Mouse (Mus musculus): ENCODE measurements around the gene Klhl26.
A peak's percentile ranks its signal among the peaks of the same experiment; 100 is the strongest.
"Not testable (repeated sequence)": the region's sequence is repeated elsewhere in the genome, so short reads cannot be mapped to it uniquely, and the experiment has no call there.

Klhl26 gene

DNA sequence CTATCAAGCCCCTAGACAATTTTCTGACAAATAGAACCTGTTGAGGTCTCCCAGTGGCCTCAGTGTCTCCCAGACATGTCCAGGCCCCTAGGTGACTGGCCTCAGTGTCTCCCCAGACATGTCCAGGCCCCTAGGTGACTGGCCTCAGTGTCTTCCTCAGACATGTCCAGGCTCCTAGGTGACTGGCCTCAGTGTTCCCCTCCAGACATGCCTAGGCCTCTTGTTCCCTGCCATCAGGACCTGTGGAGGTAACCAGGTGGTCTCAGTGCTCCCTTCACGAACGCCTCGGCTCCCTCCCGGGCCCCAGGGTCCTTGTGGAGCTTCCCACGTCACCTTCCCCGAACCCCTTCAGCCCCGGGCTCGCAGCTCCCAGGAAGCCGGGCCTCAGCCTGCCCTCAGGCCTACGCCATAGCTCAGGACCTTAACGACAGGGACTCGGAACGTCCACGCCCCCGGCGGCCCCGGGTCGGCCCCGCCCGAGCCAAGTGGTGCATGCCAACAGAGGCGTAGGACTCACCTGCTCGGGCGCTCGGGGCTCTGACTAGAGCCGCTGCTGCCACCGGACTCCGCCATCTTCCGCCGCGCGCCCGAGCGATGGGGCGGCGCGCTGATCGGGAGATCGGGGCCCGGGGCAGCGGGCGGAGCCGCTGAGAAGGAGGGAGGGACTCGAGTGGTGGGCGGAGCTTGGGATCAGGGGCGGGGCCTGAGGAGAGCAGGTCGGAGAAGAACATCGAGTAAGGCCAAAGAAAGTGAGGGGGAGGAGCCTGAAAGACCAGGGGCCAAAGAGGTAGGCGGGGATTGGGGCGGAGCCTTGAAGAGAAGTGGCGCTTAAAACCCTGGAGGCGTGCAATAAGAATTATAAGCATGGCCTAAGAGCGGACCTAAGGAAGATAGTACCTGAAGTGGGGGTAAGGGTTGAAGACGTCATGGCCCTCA, at the start of gene Klhl26:
Gene Klhl26, minus strand, starts transcription at position 636 of the 936 bp plus-strand sequence.
- DNase-seq (ENCODE audit: extremely low read depth, low read depth), result peak; percentile 94

DNA sequence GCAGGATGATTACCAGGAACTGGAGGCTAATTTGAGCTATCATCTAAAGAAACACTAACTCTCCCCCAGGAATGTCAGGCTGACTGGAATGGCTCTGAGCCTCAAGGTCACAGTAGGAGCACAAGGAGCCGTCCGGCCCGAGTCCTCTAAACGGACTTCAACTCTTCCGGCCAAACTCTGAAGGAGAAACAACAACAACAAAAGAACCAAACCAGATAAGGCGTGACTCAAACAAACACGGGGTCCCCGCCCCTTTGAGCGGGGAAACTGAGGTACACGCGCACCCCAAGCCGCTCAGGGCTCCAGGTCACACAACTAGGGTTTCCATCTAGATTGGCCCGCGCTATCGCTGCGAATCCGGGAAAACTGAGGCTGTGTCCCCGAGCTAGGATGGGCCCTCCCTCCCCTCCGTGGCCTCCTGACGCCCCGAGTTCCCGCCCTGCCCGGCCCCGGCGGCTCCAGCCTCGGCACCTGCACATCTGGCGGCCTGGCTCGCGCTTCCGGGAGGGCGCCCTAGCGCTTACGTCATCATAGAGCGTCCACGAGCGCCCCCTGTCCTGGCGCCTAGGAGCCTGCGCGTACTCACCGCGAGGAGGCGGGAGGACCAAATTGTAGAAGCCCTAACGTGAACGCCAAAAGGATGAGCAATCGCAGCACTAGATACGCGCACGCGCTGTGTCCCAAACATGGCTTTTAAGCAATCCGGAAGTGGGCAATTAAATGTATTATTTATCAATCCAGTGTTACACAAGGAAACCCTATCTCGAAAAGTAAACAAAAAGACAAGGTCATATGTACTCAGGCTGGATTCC, 46.0 kb upstream of the Klhl26 start:
- peak; percentile 95 for DNase-seq (ENCODE audit: extremely low read depth, low read depth)

DNA sequence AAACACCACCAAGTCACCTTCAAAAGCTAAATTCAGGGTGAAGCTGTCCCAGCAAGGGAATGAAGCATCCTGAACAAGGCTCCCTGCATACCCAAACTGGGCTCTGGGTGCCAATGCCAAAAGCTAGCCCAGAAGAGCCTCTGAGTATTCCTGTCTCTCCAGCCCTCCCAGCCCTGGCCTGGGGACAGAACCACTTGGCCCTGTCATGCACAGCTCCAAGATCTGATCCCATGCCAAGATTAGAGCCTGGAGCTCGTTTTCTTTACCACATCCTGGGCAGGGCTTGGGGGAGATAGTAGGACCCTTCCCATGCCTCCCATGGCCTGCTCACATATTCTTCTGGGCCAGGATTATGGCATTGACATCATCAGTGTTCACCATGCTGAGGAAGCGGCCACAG, 42.8 kb upstream of the Klhl26 start:
- no peak for DNase-seq (ENCODE audit: extremely low read depth, low read depth)

DNA sequence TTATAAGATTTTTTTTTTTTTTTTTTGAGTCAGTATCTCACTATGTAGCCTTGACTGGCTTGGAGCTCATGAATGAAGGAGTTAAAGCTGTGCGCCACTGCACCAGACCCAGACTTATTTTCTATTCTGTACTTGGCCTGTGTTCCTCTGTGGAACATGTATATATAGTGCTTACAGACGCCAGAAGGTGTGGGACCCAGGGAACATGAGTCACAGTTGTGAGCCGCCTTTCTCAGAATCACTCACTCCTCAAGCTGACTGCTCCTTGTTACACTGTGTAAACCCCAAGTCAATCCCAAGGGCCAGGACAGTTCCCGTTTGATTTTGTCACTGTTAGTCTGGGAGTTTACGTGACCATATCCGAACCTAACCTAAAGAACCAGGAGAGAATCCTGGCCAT, 42.3 kb upstream of the Klhl26 start:
- DNase-seq (ENCODE audit: extremely low read depth, low read depth), result no peak

GRCm38 (mm10) chr8:70517940-70518643, 41.3 kb upstream of the Klhl26 start:
- DNase-seq (ENCODE audit: extremely low read depth, low read depth), result no peak

DNA sequence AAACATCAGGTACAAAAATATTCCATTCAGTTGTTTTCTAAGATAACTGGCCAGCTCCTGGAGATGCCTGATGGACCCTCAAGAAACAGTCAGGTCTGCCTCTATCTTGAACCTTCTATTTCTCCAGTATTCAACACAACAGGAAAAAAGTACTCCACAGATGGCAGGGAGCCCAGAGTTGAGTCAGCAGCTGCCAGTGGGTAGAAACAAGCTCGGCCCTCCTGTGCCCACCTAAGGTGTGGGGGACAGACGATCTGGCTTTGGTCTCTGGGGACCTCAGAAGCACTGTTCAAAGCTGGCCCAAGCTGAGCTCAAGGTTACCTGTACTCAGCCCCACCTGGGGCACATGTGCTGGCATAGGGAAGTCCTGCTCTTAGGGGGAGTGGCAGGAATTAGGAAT, 36.7 kb upstream of the Klhl26 start:
- no peak for DNase-seq (ENCODE audit: extremely low read depth, low read depth)

GRCm38 (mm10) chr8:70512253-70512903, 35.6 kb upstream of the Klhl26 start:
- peak; percentile 84 for DNase-seq (ENCODE audit: extremely low read depth, low read depth)

GRCm38 (mm10) chr8:70511770-70512169, 35.0 kb upstream of the Klhl26 start:
- no peak for DNase-seq (ENCODE audit: extremely low read depth, low read depth)

- not testable (repeated sequence) for DNase-seq (ENCODE audit: extremely low read depth, low read depth)
Observed at GRCm38 (mm10) chr8:70511174-70511573, 34.4 kb upstream of the Klhl26 start.

DNA sequence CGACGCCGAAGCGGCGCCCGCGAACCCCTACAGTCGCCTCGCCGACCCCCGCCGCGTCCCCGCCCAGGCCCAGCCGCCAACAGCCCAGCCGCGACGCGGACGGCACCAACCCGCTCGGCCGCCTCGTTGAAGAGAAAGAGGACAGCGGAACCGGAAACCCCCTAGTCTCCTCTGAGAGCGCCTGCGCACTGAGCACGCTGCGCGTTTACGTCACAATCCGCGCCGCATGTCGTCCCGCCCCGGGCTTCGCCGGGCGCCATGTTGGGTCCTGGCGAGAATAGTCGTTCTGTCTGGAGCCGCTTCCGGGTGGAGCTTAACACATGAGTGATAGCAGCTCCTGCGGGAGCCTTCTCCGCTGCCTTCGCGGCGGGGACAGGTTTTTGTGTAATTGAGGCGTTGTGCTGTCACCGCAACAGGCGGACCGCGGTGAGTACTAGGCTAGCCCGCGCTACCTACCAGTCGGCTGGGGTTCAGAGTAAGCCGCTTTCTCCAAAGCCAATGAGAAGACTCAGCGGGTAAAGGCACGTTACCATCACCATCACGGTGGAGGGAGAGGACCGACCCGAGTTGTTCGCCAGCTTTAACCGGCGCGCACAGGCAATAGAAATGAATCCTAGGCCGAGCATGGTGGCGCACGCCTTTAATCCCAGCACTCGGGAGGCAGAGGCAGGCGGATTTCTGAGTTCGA, 33.6 kb upstream of the Klhl26 start, which contains the start of gene Uba52:
Gene Uba52, minus strand, starts transcription at position 574 of the 688 bp plus-strand sequence.
- DNase-seq (ENCODE audit: extremely low read depth, low read depth), result peak; percentile 85

DNA sequence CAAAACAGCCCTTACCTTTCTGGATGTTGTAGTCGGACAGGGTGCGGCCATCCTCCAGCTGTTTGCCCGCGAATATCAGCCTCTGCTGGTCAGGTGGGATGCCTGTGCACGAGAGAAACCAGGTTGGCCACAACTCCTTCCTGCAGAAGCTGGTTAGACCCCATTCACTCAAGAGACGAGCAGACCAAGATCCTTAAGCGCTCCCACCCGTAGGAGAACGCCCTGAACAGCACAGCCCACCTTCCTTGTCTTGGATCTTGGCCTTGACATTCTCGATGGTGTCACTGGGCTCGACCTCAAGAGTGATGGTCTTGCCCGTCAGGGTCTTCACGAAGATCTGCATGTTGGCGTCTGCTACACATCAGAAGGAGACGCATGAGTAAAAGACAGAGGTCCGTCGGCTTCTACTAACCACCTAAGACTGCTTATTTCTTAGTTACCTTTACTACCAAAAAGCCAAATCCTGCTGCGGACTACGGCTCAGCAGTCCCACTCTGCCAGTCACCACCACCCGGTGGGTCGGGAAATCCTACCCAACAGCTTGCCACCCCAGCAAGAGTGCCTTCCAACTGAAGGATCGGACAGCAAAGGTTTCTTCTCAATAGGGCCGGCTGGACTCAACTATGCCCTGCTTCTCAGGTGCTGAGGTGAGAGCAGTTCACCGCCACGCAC, 32.6 kb upstream of the Klhl26 start:
- no peak for DNase-seq (ENCODE audit: extremely low read depth, low read depth)

DNA sequence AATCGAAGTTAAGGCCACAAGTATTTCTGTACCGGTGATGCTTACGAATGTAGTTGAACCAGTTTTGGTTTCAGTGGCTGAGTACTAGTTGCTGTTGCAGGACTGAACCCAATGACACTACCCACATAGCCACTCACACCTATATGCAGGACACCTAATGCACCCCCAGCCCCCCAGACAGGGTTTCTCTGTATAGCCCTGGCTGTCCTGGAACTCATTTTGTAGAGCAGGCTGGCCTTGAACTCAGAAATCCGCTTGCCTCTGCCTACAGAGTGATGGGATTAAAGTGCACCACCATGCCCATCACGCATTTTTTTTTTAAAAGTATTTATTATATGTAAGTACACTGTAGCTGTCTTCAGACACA, 30.2 kb upstream of the Klhl26 start:
- no peak for DNase-seq (ENCODE audit: extremely low read depth, low read depth)

GRCm38 (mm10) chr8:70506328-70507026, 29.7 kb upstream of the Klhl26 start, which contains the start of gene Rex1bd:
TSS of gene Rex1bd (minus strand) at chr8:70506752.
- DNase-seq (ENCODE audit: extremely low read depth, low read depth), result peak; percentile 88

GRCm38 (mm10) chr8:70505698-70506327, 29.0 kb upstream of the Klhl26 start:
- no peak for DNase-seq (ENCODE audit: extremely low read depth, low read depth)

DNA sequence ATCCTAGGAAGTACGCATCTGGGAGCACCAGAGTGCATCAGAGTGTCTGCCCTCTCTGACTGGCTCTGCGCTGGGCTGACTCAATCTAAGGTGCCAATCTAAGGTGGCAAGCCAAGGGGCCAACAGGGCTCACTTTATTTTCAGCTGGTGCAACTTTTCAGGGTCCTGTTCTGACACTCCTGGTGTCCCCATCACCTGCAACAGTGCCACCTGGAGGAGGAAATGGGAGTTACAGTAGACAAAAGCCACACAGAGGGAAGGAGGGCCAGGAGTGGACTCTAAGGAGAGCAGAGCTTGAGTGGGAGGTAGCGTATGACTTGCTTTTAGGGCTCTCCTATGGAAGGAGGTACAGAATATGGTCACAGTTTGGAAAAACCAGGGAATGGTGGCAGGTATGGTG, 28.1 kb upstream of the Klhl26 start:
- DNase-seq (ENCODE audit: extremely low read depth, low read depth), result no peak

DNA sequence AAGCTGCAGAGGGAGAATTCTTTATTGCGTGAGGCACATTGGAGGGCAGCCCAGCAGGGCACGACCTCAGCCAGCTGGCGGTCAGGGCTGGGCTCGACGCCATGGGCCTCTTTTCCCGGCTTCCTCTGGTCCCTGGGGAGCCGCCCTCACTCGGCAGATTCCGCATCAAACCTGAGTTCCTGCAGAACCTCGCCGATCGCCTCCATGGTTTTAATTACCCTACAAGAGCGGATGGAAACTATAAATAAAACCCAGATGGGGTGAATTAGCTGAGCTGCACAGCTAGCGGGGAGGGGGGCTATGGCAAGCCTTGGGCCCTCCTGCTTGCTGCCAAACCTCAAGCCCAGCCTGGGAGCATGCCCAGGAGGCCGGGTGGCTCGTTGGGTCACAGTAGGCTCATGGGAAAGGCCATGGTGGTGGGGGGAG, 27.5 kb upstream of the Klhl26 start:
- no peak for DNase-seq (ENCODE audit: extremely low read depth, low read depth)

- DNase-seq (ENCODE audit: extremely low read depth, low read depth), result no peak
Observed at GRCm38 (mm10) chr8:70503062-70503750, 26.4 kb upstream of the Klhl26 start.

- DNase-seq (ENCODE audit: extremely low read depth, low read depth), result no peak
Observed at GRCm38 (mm10) chr8:70502540-70502939, 25.8 kb upstream of the Klhl26 start.

Data from MEL-GATA-1-ER (cell line).